Mouse (Mus musculus) CH12.LX (cell line): Measurements from ENCODE around the gene Pdzd8. TPM values are rescaled to one million over a fixed set of nuclear protein-coding genes. Genes with fewer than 3 reads are reported as not detected.
A peak's percentile ranks its signal among the peaks of the same experiment; 100 is the strongest.

Experiments used
- DNase-seq: peaks from one replicate; pipeline ENCODE4 v3.0.0-alpha.2; 2013; ENCODE audit errors: extremely low read depth
- H3K27ac ChIP-seq: 2 replicates; pipeline ENCODE4 v1.5.1; 2012; ENCODE audit warnings: low read depth, mild to moderate bottlenecking, control low read depth, moderate library complexity; ENCODE audit not compliant: insufficient read depth
- H3K27me3 ChIP-seq: replicated peaks from 2 replicates; pipeline ENCODE3; 2012; ENCODE audit warnings: inconsistent platforms
- H3K36me3 ChIP-seq, 2 experiments: replicated peaks in 1 of 2; 2 replicates each; pipeline versions ENCODE3 to v1.6.1; 2012; ENCODE audit warnings: inconsistent platforms in 1 of 2, low read length in 1 of 2, mild to moderate bottlenecking in 1 of 2, mixed read lengths in 1 of 2, moderate library complexity in 1 of 2; ENCODE audit not compliant: control insufficient read depth in 1 of 2, insufficient read depth in 1 of 2
- H3K4me1 ChIP-seq, 2 experiments: 2 replicates each; pipeline ENCODE4 v1.6.1; 2012; ENCODE audit warnings: inconsistent platforms in 1 of 2, moderate library complexity in 1 of 2; ENCODE audit not compliant: insufficient read depth in 2 of 2, control insufficient read depth in 1 of 2
- H3K4me2 ChIP-seq: 2 replicates; pipeline ENCODE4 v1.6.1; 2012; ENCODE audit warnings: low read depth, mild to moderate bottlenecking, control low read depth; ENCODE audit not compliant: poor library complexity, insufficient read depth, severe bottlenecking
- H3K4me3 ChIP-seq, 3 experiments: fragments of 150-350 bp in 1 of 3; sonication (generic) in 1 of 3; replicated peaks in 1 of 3; 2 replicates each; pipeline versions ENCODE3 to v1.5.1; 2011 to 2012; ENCODE audit warnings: low read depth in 2 of 3, low read length in 2 of 3, mild to moderate bottlenecking in 2 of 3, moderate library complexity in 2 of 3, control low read depth in 1 of 3, improper control_type of control experiment in 1 of 3, inconsistent platforms in 1 of 3, mixed read lengths in 1 of 3; ENCODE audit not compliant: poor library complexity in 1 of 3
- H3K79me2 ChIP-seq: replicated peaks from 2 replicates; pipeline ENCODE4 v1.6.1; 2012; ENCODE audit warnings: mild to moderate bottlenecking, moderate library complexity; ENCODE audit not compliant: control insufficient read depth, poor library complexity, insufficient read depth, severe bottlenecking; ENCODE audit errors: extremely low read depth
- H3K9ac ChIP-seq: 2 replicates; pipeline ENCODE4 v1.6.1; 2012; ENCODE audit warnings: low read depth, mild to moderate bottlenecking, control low read depth, moderate library complexity; ENCODE audit not compliant: insufficient read depth
- H3K9me3 ChIP-seq: replicated peaks from 2 replicates; pipeline ENCODE3; 2012; ENCODE audit warnings: low read length, inconsistent platforms, mixed read lengths
- CHD1 ChIP-seq: IDR thresholded peaks from 2 replicates; pipeline ENCODE4 v1.6.1; 2012; ENCODE audit warnings: low read depth, low read length, improper control_type of control experiment, inconsistent platforms
- CHD2 ChIP-seq: IDR thresholded peaks from 2 replicates; pipeline ENCODE4 v1.6.1; 2011; ENCODE audit warnings: low read length, improper control_type of control experiment
- CTCF ChIP-seq, 2 experiments: IDR thresholded peaks in 1 of 2; conservative IDR thresholded peaks in 1 of 2; 2 replicates each; pipeline ENCODE4 v1.5.1; 2011 to 2012; ENCODE audit warnings: low read depth in 2 of 2, low read length in 2 of 2, improper control_type of control experiment in 1 of 2, inconsistent platforms in 1 of 2, mild to moderate bottlenecking in 1 of 2, moderate library complexity in 1 of 2
- ETS1 ChIP-seq: conservative IDR thresholded peaks from 2 replicates; pipeline ENCODE4 v1.6.1; 2012; ENCODE audit warnings: low read depth, mild to moderate bottlenecking, inconsistent platforms, low read length, improper control_type of control experiment, moderate library complexity
- GABPA ChIP-seq: IDR thresholded peaks from 2 replicates; pipeline ENCODE4 v1.6.1; 2012; ENCODE audit warnings: low read depth, low read length, improper control_type of control experiment, inconsistent platforms; ENCODE audit not compliant: insufficient replicate concordance
- HCFC1 ChIP-seq: IDR thresholded peaks from 2 replicates; pipeline ENCODE4 v1.6.1; 2012; ENCODE audit warnings: low read depth, mild to moderate bottlenecking, inconsistent platforms, low read length, improper control_type of control experiment
- MEF2A ChIP-seq: IDR thresholded peaks from 2 replicates; pipeline ENCODE4 v1.6.1; 2014; ENCODE audit warnings: low read depth, mild to moderate bottlenecking, inconsistent platforms, low read length, improper control_type of control experiment, borderline replicate concordance
- NELFE ChIP-seq: IDR thresholded peaks from 2 replicates; pipeline ENCODE4 v1.6.1; 2011; ENCODE audit warnings: low read depth, low read length, improper control_type of control experiment
- PAX5 ChIP-seq: IDR thresholded peaks from 2 replicates; pipeline ENCODE4 v1.6.1; 2012; ENCODE audit warnings: low read length, inconsistent platforms, mixed read lengths
- POLR2A ChIP-seq: IDR thresholded peaks from 2 replicates; pipeline ENCODE4 v1.6.1; 2011; ENCODE audit warnings: low read depth, mild to moderate bottlenecking, improper control_type of control experiment, low read length
- POLR2AphosphoS2 ChIP-seq: IDR thresholded peaks from 2 replicates; pipeline ENCODE4 v1.6.1; 2011; ENCODE audit warnings: low read depth, low read length, improper control_type of control experiment
- RAD21 ChIP-seq: IDR thresholded peaks from 2 replicates; pipeline ENCODE4 v1.6.1; 2011; ENCODE audit warnings: low read depth, mild to moderate bottlenecking, low read length, improper control_type of control experiment, moderate library complexity
- RCOR1 ChIP-seq: conservative IDR thresholded peaks from 2 replicates; pipeline ENCODE4 v1.6.1; 2012; ENCODE audit warnings: low read depth, mild to moderate bottlenecking, inconsistent platforms, low read length, improper control_type of control experiment
- SMC3 ChIP-seq: IDR thresholded peaks from 2 replicates; pipeline ENCODE4 v1.6.1; 2011; ENCODE audit warnings: low read depth, low read length, improper control_type of control experiment
- UBTF ChIP-seq: IDR thresholded peaks from 2 replicates; pipeline ENCODE4 v1.6.1; 2012; ENCODE audit warnings: low read depth, mild to moderate bottlenecking, inconsistent platforms, low read length, improper control_type of control experiment, moderate library complexity
- USF1 ChIP-seq: IDR thresholded peaks from 2 replicates; pipeline ENCODE4 v1.6.1; 2014; ENCODE audit warnings: low read depth, mild to moderate bottlenecking, inconsistent platforms, low read length, improper control_type of control experiment
- USF2 ChIP-seq: conservative IDR thresholded peaks from 2 replicates; pipeline ENCODE4 v1.6.1; 2011; ENCODE audit warnings: low read depth, low read length, improper control_type of control experiment
- ZC3H11A ChIP-seq: IDR thresholded peaks from 2 replicates; pipeline ENCODE4 v1.6.1; 2012; ENCODE audit warnings: low read depth, mild to moderate bottlenecking, inconsistent platforms, low read length, improper control_type of control experiment
- dilution Hi-C: fragments of 300-500 bp; cut with MboI; formaldehyde crosslinking; loops from 2 replicates; pipeline ENCODE4 v1.14.3; 2020; ENCODE audit warnings: low sequenced_read_pairs; ENCODE audit not compliant: extremely low pct_unique_long_range_greater_than_20kb, extremely low pct_ligation_motif_present
- in situ Hi-C: fragments of 300-500 bp; cut with MboI; formaldehyde crosslinking; loops from 3 replicates; pipeline ENCODE4 v1.14.3; 2019; ENCODE audit warnings: low sequenced_read_pairs, low pct_ligation_motif_present, low pct_unique_long_range_greater_than_20kb, mixed read lengths
- polyA plus RNA-seq: library from polyadenylated mRNA; unstranded; fragments of >175 nt; gene quantifications from 2 replicates; pipeline ENCODE4 v1.2.1, GENCODE M21; 2012; ENCODE audit warnings: low read depth; ENCODE audit not compliant: insufficient read length
- total RNA-seq, 2 experiments: library from RNA; depleted of rRNA; stranded (reverse); fragments of 300-350 nt in 1 of 2; fragments of >200 nt in 1 of 2; gene quantifications; 2 replicates each; pipeline ENCODE4 v1.2.3; 2012 to 2014

Pdzd8 gene
- total and polyA plus RNA-seq, 3 experiments = 14.5 to 22.8 (median 20.2) TPM

DNA sequence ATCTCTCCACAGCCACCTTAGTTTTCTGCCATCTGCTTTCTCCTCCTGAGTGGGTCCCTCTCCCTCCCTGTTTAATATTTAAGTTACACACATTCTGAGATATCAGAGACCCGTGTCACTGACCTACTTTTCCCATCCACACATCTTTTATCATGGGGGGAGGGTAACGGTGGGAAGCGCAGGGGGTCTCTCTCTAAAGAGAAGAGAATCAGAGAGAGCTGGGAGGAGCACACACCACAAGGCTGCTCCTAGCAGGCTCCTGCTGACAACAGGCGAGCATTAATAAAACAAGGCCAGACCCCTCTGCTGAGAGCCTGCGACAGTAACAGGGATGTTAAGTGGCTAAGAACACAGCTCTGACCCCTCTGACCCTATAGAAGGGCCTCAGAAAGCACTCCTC lies 85.9 kb downstream of the Pdzd8 start:
- H3K4me3 ChIP-seq = no peak overlapping the region
- H3K9me3 ChIP-seq = peaks cover 12% of the 10 kb centered on the region
- in situ Hi-C loops = no loop called here

DNA sequence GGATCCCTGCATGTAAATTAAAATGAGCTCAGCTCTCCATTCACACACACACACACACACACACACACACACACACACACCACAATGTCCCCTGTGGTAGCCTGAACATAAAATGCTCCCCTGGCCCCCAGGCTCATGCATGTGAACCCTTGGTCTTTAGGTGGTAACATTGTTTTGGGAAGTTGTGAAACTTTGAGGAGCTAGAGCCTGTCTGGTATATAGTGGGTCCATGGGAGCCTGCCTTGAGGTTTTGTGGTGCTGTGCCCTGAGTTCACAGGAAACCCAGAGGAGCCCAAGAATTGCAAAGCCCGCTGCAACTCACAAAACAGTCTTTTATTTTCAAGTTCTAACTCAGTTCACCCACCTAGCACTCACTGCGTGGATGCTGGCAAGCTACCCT lies 92.9 kb downstream of the Pdzd8 start:
- Histone ChIP-seq H3K79me2 (no peaks in the 10 kb centered on the region), H3K36me3 (no peaks in the 10 kb centered on the region), H3K27me3 (no peaks in the 10 kb centered on the region), H3K9me3 (peaks cover 12% of the 10 kb centered on the region), H3K4me1 (no peaks in the 10 kb centered on the region), H3K4me2 (no peak overlapping the region), H3K27ac (no peak overlapping the region), H3K9ac (no peak overlapping the region), H3K4me3 (no peak overlapping the region)
- no peak for TF ChIP-seq RCOR1
- no peak for TF ChIP-seq POLR2AphosphoS2
- TF ChIP-seq CHD2 = no peak
- TF ChIP-seq RAD21 = no peak
- TF ChIP-seq MEF2A = no peak
- no peak for TF ChIP-seq UBTF
- TF ChIP-seq USF2 = no peak
- TF ChIP-seq CHD1 = no peak
- TF ChIP-seq HCFC1 = no peak
- in situ Hi-C loops (no loop called here), dilution Hi-C loops (no loop called here)
- DNase-seq = no peak

More for the DNA sequence above, 85.9 kb downstream of the Pdzd8 start:
- Histone ChIP-seq H3K4me2 (no peak overlapping the region), H3K9ac (no peak overlapping the region), H3K36me3 (no peaks in the 10 kb centered on the region), H3K4me1 (no peaks in the 10 kb centered on the region), H3K27ac (no peak overlapping the region), H3K27me3 (no peaks in the 10 kb centered on the region), H3K79me2 (no peaks in the 10 kb centered on the region)
- no peak for DNase-seq
- TF ChIP-seq RCOR1 = no peak
- no peak for TF ChIP-seq POLR2A
- no peak for TF ChIP-seq HCFC1
- no peak for TF ChIP-seq ZC3H11A
- no peak for TF ChIP-seq NELFE
- no peak for TF ChIP-seq PAX5
- TF ChIP-seq CHD2 = no peak
- no peak for TF ChIP-seq ETS1
- no peak for TF ChIP-seq USF2
- dilution Hi-C loops = no loop called here

DNA sequence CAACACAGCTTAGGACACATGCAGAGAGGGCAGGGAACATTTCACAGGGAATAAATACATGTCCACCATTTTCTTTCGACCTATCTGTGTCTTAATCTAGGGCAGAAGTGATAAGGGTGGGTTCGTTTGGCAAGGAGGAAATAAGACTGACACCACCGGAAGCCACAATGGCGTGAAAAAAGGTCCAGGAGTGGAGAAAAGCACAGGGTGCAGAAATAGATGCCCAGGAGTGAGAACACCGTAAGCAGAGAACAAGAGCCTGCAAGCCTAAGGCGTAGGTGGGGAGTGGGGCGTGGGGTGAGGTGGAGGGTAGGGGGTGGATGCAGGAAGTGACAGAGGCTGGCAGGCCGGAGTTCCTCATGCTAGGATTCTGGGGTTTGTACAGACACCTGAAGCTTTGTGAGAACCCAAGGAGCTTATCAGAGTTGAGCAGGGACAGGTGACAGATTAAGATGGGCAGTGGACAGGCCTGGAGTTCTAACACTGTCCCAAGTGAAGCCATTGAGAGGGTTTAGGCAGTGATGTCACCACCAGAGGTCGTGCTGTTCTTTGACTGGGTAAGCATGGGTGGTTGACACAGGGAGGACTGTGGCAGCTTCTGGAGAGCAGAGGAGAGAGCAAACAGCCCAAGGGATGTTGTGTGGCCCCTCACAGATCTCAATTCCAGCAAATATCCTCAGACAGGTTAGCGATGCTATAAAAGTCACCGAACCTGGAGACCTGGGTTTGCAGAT lies 96.9 kb downstream of the Pdzd8 start:
- Histone ChIP-seq H3K9me3 (no peaks in the 10 kb centered on the region), H3K4me1 (no peaks in the 10 kb centered on the region)
- TF ChIP-seq SMC3 (peak; percentile 8; the same call in 1 of the 2 replicates), USF1 (no peak), GABPA (no peak), CTCF (conservative IDR thresholded peaks at IDR 0.05 in 1 of 2, IDR thresholded peaks at IDR 0.05 in 1 of 2; ENCODE audit: low read depth in 2 of 2, low read length in 2 of 2) (peak in 1 of 2 experiments; percentile 37; a peak in 2 of 4 replicates)
- TF ChIP-seq, all 38 proteins: peak for 2
- H3K4me2 ChIP-seq = no peak overlapping the region
- no peak overlapping the region for H3K9ac ChIP-seq
- no peaks in the 10 kb centered on the region for H3K27me3 ChIP-seq
- in situ Hi-C loops (no loop called here), dilution Hi-C loops (no loop called here)
- no peak overlapping the region for H3K4me3 ChIP-seq
- no peaks in the 10 kb centered on the region for H3K36me3 ChIP-seq
- H3K79me2 ChIP-seq = no peaks in the 10 kb centered on the region
- DNase-seq = no peak
- no peak overlapping the region for H3K27ac ChIP-seq
